Mouse (Mus musculus): ENCODE results near the gene Icmt. TPM values are rescaled to one million over a fixed set of nuclear protein-coding genes. Genes with fewer than 3 reads are reported as not detected.

Icmt gene
- polyA plus RNA-seq, 1 experiment from 2014 or later, result 25.8 TPM

DNA sequence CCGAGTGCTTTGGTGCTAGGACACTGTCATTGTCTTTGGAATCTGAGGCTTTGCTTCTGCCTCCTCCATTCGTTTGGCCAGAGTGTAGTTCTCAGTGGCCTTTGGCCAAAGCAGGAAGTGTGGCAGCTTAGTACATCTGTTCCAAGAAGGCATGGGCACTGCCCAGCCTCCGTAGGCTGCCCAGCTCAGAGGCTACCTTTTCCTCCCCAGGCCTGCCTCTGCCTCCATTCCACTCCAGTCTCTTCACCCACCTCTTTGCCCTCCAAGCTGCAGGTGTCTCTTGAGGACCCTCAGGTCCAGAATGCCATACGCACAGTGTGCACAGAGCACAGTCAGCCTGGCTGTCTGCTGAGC is 32.9 kb upstream of the Icmt start:
- H3K9me3 ChIP-seq (ENCODE audit: control insufficient read depth, low read length), result no peaks in the 10 kb centered on the region
- H3K4me3 ChIP-seq (ENCODE audit: low read depth, low read length), result no peak overlapping the region
- H3K4me1 ChIP-seq (replicated peaks; ENCODE audit: control insufficient read depth, insufficient read depth, low read length), result no peaks in the 10 kb centered on the region
- ATAC-seq (replicated peaks; ENCODE audit: low FRiP score, low TSS enrichment, low read depth) (no peak), DNase-seq (ENCODE audit: low spot score) (no peak)
- H3K36me3 ChIP-seq (ENCODE audit: control insufficient read depth, insufficient read depth, low read length), result peaks cover 7% of the 10 kb centered on the region; the same call in 1 of the 2 replicates
- 59% methylated on average over 4 of the region's 4 CpGs for WGBS
- H3K27ac ChIP-seq (ENCODE audit: low read depth), result no peak overlapping the region
- H3K4me2 ChIP-seq (ENCODE audit: low read length), result no peak overlapping the region
- H3K27me3 ChIP-seq (replicated peaks; ENCODE audit: control insufficient read depth, insufficient read depth, low read length), result no peaks in the 10 kb centered on the region
- H3K9ac ChIP-seq (ENCODE audit: low read length), result no peak overlapping the region

DNA sequence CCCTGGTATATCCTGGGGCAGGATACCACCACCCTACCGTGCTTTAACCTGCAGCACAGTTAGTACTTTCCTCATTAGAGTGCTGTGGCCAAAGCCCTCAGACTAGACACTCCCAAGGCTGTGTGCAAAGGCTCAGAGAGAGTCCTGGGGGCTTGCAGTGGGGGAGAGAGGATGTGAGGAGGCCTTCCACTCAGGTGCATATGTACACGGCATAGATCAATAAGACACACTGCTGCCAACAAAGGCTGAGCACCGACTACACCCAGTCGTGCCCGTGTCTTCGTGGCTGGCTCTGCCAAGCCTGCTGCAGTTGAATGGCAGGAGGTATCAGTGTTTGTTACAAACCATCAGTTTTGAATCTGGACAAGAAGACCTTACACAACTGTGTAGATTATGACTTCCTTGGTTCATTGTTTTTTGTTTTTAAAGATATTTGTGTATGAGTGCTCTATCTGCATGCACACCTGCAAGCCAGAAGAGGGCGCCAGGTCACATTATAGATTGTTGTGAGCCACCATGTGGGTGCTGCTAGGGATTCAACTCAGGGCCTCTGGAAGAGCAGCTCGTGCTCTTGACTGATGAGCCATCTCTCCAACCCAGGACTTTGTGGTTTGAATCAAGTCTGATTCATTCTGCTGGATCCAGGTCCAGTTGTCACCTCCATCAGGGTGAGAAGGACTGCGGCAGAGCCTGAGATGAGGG is 32.0 kb upstream of the Icmt start:
- DNase-seq (ENCODE audit: low spot score) (no peak), ATAC-seq (replicated peaks; ENCODE audit: low FRiP score, low TSS enrichment, low read depth) (no peak)
- Histone ChIP-seq H3K4me1 (replicated peaks; ENCODE audit: control insufficient read depth, insufficient read depth, low read length) (no peaks in the 10 kb centered on the region), H3K9me3 (ENCODE audit: control insufficient read depth, low read length) (no peaks in the 10 kb centered on the region), H3K27ac (ENCODE audit: low read depth) (no peak overlapping the region), H3K27me3 (replicated peaks; ENCODE audit: control insufficient read depth, insufficient read depth, low read length) (no peaks in the 10 kb centered on the region), H3K9ac (ENCODE audit: low read length) (no peak overlapping the region), H3K4me2 (ENCODE audit: low read length) (no peak overlapping the region), H3K36me3 (ENCODE audit: control insufficient read depth, insufficient read depth, low read length) (peaks cover 6% of the 10 kb centered on the region; the same call in 1 of the 2 replicates), H3K4me3 (ENCODE audit: low read depth, low read length) (no peak overlapping the region)
- 89% methylated on average over 9 of the region's 9 CpGs for WGBS

GRCm38 (mm10) chr4:152265791-152266190 is 31.2 kb upstream of the Icmt start:
- Histone ChIP-seq H3K36me3 (ENCODE audit: control insufficient read depth, insufficient read depth, low read length) (no peaks in the 10 kb centered on the region), H3K4me3 (ENCODE audit: low read depth, low read length) (no peak overlapping the region), H3K4me2 (ENCODE audit: low read length) (no peak overlapping the region), H3K9ac (ENCODE audit: low read length) (no peak overlapping the region), H3K27me3 (replicated peaks; ENCODE audit: control insufficient read depth, insufficient read depth, low read length) (no peaks in the 10 kb centered on the region), H3K4me1 (replicated peaks; ENCODE audit: control insufficient read depth, insufficient read depth, low read length) (no peaks in the 10 kb centered on the region), H3K27ac (ENCODE audit: low read depth) (no peak overlapping the region), H3K9me3 (ENCODE audit: control insufficient read depth, low read length) (no peaks in the 10 kb centered on the region)
- ATAC-seq (replicated peaks; ENCODE audit: low FRiP score, low TSS enrichment, low read depth) (no peak), DNase-seq (ENCODE audit: low spot score) (no peak)
- 63% methylated on average over 5 of the region's 5 CpGs for WGBS

- Histone ChIP-seq H3K9ac (ENCODE audit: low read length) (no peak overlapping the region), H3K27me3 (replicated peaks; ENCODE audit: control insufficient read depth, insufficient read depth, low read length) (no peaks in the 10 kb centered on the region), H3K4me1 (replicated peaks; ENCODE audit: control insufficient read depth, insufficient read depth, low read length) (no peaks in the 10 kb centered on the region), H3K4me3 (ENCODE audit: low read depth, low read length) (no peak overlapping the region), H3K9me3 (ENCODE audit: control insufficient read depth, low read length) (no peaks in the 10 kb centered on the region), H3K27ac (ENCODE audit: low read depth) (no peak overlapping the region), H3K36me3 (ENCODE audit: control insufficient read depth, insufficient read depth, low read length) (no peaks in the 10 kb centered on the region), H3K4me2 (ENCODE audit: low read length) (no peak overlapping the region)
- ATAC-seq (replicated peaks; ENCODE audit: low FRiP score, low TSS enrichment, low read depth) (no peak), DNase-seq (ENCODE audit: low spot score) (no peak)
- WGBS, result 56% methylated on average over 10 of the region's 10 CpGs
Observed at GRCm38 (mm10) chr4:152266236-152266895, 30.7 kb upstream of the Icmt start.

- DNase-seq (ENCODE audit: low spot score), result no peak
Observed at GRCm38 (mm10) chr4:152267748-152268369, 29.2 kb upstream of the Icmt start.

DNA sequence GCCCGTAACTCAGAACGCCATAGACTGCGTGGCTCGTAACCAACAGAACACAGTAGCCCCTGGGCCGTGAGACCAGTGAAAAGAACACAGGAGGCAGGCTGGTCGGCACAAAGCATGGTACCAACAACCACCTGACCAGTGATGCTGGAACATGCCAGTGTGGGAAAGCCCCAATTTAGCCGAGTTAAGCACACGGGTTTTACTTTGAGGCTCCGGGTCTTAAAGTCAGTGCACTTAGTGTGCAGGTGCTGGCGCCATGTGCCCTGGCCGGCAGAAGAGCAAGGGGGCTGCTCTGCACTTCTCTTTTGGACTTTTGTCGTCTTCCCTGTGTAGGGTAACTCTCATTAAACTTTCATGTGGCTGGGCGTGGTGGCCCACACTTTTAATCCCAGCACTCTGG is 27.1 kb upstream of the Icmt start:
- Histone ChIP-seq H3K27ac (ENCODE audit: low read depth) (no peak overlapping the region), H3K27me3 (replicated peaks; ENCODE audit: control insufficient read depth, insufficient read depth, low read length) (peaks cover 1% of the 10 kb centered on the region; the same call in 1 of the 2 replicates), H3K4me3 (ENCODE audit: low read depth, low read length) (no peak overlapping the region), H3K4me1 (replicated peaks; ENCODE audit: control insufficient read depth, insufficient read depth, low read length) (peaks cover 20% of the 10 kb centered on the region), H3K9ac (ENCODE audit: low read length) (no peak overlapping the region), H3K4me2 (ENCODE audit: low read length) (no peak overlapping the region), H3K36me3 (ENCODE audit: control insufficient read depth, insufficient read depth, low read length) (no peaks in the 10 kb centered on the region), H3K9me3 (ENCODE audit: control insufficient read depth, low read length) (no peaks in the 10 kb centered on the region)
- DNase-seq (ENCODE audit: low spot score) (no peak), ATAC-seq (replicated peaks; ENCODE audit: low FRiP score, low TSS enrichment, low read depth) (no peak)
- WGBS, result 90% methylated on average over 13 of the region's 13 CpGs

More at GRCm38 (mm10) chr4:152267748-152268369, 29.2 kb upstream of the Icmt start:
- Histone ChIP-seq H3K4me3 (ENCODE audit: low read depth, low read length) (no peak overlapping the region), H3K4me2 (ENCODE audit: low read length) (no peak overlapping the region), H3K27me3 (replicated peaks; ENCODE audit: control insufficient read depth, insufficient read depth, low read length) (no peaks in the 10 kb centered on the region), H3K9ac (ENCODE audit: low read length) (no peak overlapping the region), H3K36me3 (ENCODE audit: control insufficient read depth, insufficient read depth, low read length) (no peaks in the 10 kb centered on the region), H3K27ac (ENCODE audit: low read depth) (no peak overlapping the region), H3K9me3 (ENCODE audit: control insufficient read depth, low read length) (no peaks in the 10 kb centered on the region), H3K4me1 (replicated peaks; ENCODE audit: control insufficient read depth, insufficient read depth, low read length) (peaks cover 5% of the 10 kb centered on the region)
- WGBS, result 61% methylated on average over 13 of the region's 13 CpGs
- ATAC-seq (replicated peaks; ENCODE audit: low FRiP score, low TSS enrichment, low read depth), result no peak

GRCm38 (mm10) chr4:152270599-152270998 is 26.4 kb upstream of the Icmt start:
- Histone ChIP-seq H3K27me3 (replicated peaks; ENCODE audit: control insufficient read depth, insufficient read depth, low read length) (peaks cover 6% of the 10 kb centered on the region), H3K4me1 (replicated peaks; ENCODE audit: control insufficient read depth, insufficient read depth, low read length) (peaks cover 24% of the 10 kb centered on the region), H3K9me3 (ENCODE audit: control insufficient read depth, low read length) (no peaks in the 10 kb centered on the region), H3K36me3 (ENCODE audit: control insufficient read depth, insufficient read depth, low read length) (no peaks in the 10 kb centered on the region), H3K4me3 (ENCODE audit: low read depth, low read length) (no peak overlapping the region), H3K4me2 (ENCODE audit: low read length) (no peak overlapping the region), H3K9ac (ENCODE audit: low read length) (no peak overlapping the region), H3K27ac (ENCODE audit: low read depth) (no peak overlapping the region)
- whole genome bisulfite sequencing, result 84% methylated on average over 9 of the region's 9 CpGs
- no peak for ATAC-seq (replicated peaks; ENCODE audit: low FRiP score, low TSS enrichment, low read depth)
- no peak for DNase-seq (ENCODE audit: low spot score)

- WGBS, result 92% methylated on average over 11 of the region's 11 CpGs
- DNase-seq (ENCODE audit: low spot score) (no peak), ATAC-seq (replicated peaks; ENCODE audit: low FRiP score, low TSS enrichment, low read depth) (no peak)
- Histone ChIP-seq H3K27me3 (replicated peaks; ENCODE audit: control insufficient read depth, insufficient read depth, low read length) (peaks cover 12% of the 10 kb centered on the region), H3K36me3 (ENCODE audit: control insufficient read depth, insufficient read depth, low read length) (no peaks in the 10 kb centered on the region), H3K4me2 (ENCODE audit: low read length) (no peak overlapping the region), H3K27ac (ENCODE audit: low read depth) (peak overlapping the region; percentile 67; the same call in 1 of the 2 replicates), H3K9me3 (ENCODE audit: control insufficient read depth, low read length) (no peaks in the 10 kb centered on the region), H3K9ac (ENCODE audit: low read length) (no peak overlapping the region), H3K4me1 (replicated peaks; ENCODE audit: control insufficient read depth, insufficient read depth, low read length) (peaks cover 24% of the 10 kb centered on the region), H3K4me3 (ENCODE audit: low read depth, low read length) (no peak overlapping the region)
Observed at GRCm38 (mm10) chr4:152271334-152271733, 25.7 kb upstream of the Icmt start.
